Mouse (Mus musculus): ENCODE data around the gene Nr2c2. TPM values are rescaled to one million over a fixed set of nuclear protein-coding genes. Genes with fewer than 3 reads are reported as not detected.

Gene Nr2c2
- total and polyA plus RNA-seq, 3 experiments = 12.2 to 14.3 (median 12.4) TPM

GRCm38 (mm10) chr6:92061725-92062124, 29.5 kb upstream of the Nr2c2 start:
- H3K27ac ChIP-seq (ENCODE audit: insufficient read depth, low read depth) = no peak overlapping the region
- no peaks in the 10 kb centered on the region for H3K9me3 ChIP-seq (replicated peaks; ENCODE audit: low read length)
- dilution Hi-C loops (cut with MboI; ENCODE audit: extremely low pct_ligation_motif_present, extremely low pct_unique_long_range_greater_than_20kb, low sequenced_read_pairs) = no loop called here
- H3K4me1 ChIP-seq (ENCODE audit: control insufficient read depth in 1 of 2, insufficient read depth in 2 of 2) = peaks cover 0 to 7% of the 10 kb centered on the region in 2 experiments; a peak in 1 of 4 replicates
- no peak for DNase-seq (ENCODE audit: extremely low read depth)
- H3K4me2 ChIP-seq (ENCODE audit: insufficient read depth, low read depth, poor library complexity, severe bottlenecking) = no peak overlapping the region
- in situ Hi-C loops (cut with MboI; ENCODE audit: low pct_ligation_motif_present, low pct_unique_long_range_greater_than_20kb, low sequenced_read_pairs) = loop anchor here (10.0 to 25.0 kb wide), 3 partner anchors 157 to 524 kb away; partner anchors contain the start of gene 4930590J08Rik
- TF ChIP-seq POLR2A (IDR thresholded peaks at IDR 0.05; ENCODE audit: low read depth, low read length) (no peak), HCFC1 (IDR thresholded peaks at IDR 0.05; ENCODE audit: low read depth, low read length) (no peak), USF1 (IDR thresholded peaks at IDR 0.05; ENCODE audit: low read depth, low read length) (no peak), ZKSCAN1 (IDR thresholded peaks at IDR 0.05; ENCODE audit: borderline replicate concordance, low read depth, low read length) (no peak), SMC3 (IDR thresholded peaks at IDR 0.05; ENCODE audit: low read depth, low read length) (no peak), JUND (conservative IDR thresholded peaks at IDR 0.05; ENCODE audit: low read depth, low read length) (no peak), JUN (IDR thresholded peaks at IDR 0.05; ENCODE audit: insufficient read depth, low read depth, low read length) (no peak), ETS1 (conservative IDR thresholded peaks at IDR 0.05; ENCODE audit: low read depth, low read length) (no peak), MAX (IDR thresholded peaks at IDR 0.05; ENCODE audit: low read length) (no peak), KAT2A (IDR thresholded peaks at IDR 0.05; ENCODE audit: insufficient replicate concordance, low read length) (no peak), TBP (conservative IDR thresholded peaks at IDR 0.05; ENCODE audit: low read depth, low read length) (no peak), ELF1 (IDR thresholded peaks at IDR 0.05; ENCODE audit: low read depth, low read length) (no peak), ZC3H11A (IDR thresholded peaks at IDR 0.05; ENCODE audit: low read depth, low read length) (no peak), CHD1 (IDR thresholded peaks at IDR 0.05; ENCODE audit: low read depth, low read length) (no peak), E2F4 (IDR thresholded peaks at IDR 0.05; ENCODE audit: insufficient replicate concordance, low read depth, low read length) (no peak), MXI1 (IDR thresholded peaks at IDR 0.05; ENCODE audit: low read depth, low read length) (no peak), RAD21 (IDR thresholded peaks at IDR 0.05; ENCODE audit: low read depth, low read length) (no peak)
- H3K79me2 ChIP-seq (replicated peaks; ENCODE audit: control insufficient read depth, extremely low read depth, insufficient read depth, poor library complexity, severe bottlenecking) = no peaks in the 10 kb centered on the region
- H3K36me3 ChIP-seq (replicated peaks in 1 of 2; ENCODE audit: control insufficient read depth in 1 of 2, insufficient read depth in 1 of 2, low read length in 1 of 2) = no peaks in the 10 kb centered on the region
- H3K9ac ChIP-seq (ENCODE audit: insufficient read depth, low read depth) = no peak overlapping the region
- H3K27me3 ChIP-seq (replicated peaks) = peaks cover 5% of the 10 kb centered on the region
- H3K4me3 ChIP-seq (replicated peaks in 1 of 3; ENCODE audit: low read depth in 2 of 3, low read length in 2 of 3, poor library complexity in 1 of 3) = no peak overlapping the region

GRCm38 (mm10) chr6:92063452-92063851, 27.7 kb upstream of the Nr2c2 start:
- dilution Hi-C loops (cut with MboI; ENCODE audit: extremely low pct_ligation_motif_present, extremely low pct_unique_long_range_greater_than_20kb, low sequenced_read_pairs) (no loop called here), in situ Hi-C loops (cut with MboI; ENCODE audit: low pct_ligation_motif_present, low pct_unique_long_range_greater_than_20kb, low sequenced_read_pairs) (loop anchor here (10.0 to 25.0 kb wide), 3 partner anchors 159 to 526 kb away; partner anchors contain the start of gene 4930590J08Rik)
- Histone ChIP-seq H3K36me3 (replicated peaks in 1 of 2; ENCODE audit: control insufficient read depth in 1 of 2, insufficient read depth in 1 of 2, low read length in 1 of 2) (no peaks in the 10 kb centered on the region), H3K9ac (ENCODE audit: insufficient read depth, low read depth) (no peak overlapping the region), H3K27ac (ENCODE audit: insufficient read depth, low read depth) (no peak overlapping the region), H3K4me3 (replicated peaks in 1 of 3; ENCODE audit: low read depth in 2 of 3, low read length in 2 of 3, poor library complexity in 1 of 3) (no peak overlapping the region), H3K9me3 (replicated peaks; ENCODE audit: low read length) (no peaks in the 10 kb centered on the region), H3K79me2 (replicated peaks; ENCODE audit: control insufficient read depth, extremely low read depth, insufficient read depth, poor library complexity, severe bottlenecking) (no peaks in the 10 kb centered on the region), H3K27me3 (replicated peaks) (peaks cover 9% of the 10 kb centered on the region), H3K4me1 (ENCODE audit: control insufficient read depth in 1 of 2, insufficient read depth in 2 of 2) (peaks cover 0 to 10% of the 10 kb centered on the region in 2 experiments; a peak in 2 of 4 replicates), H3K4me2 (ENCODE audit: insufficient read depth, low read depth, poor library complexity, severe bottlenecking) (no peak overlapping the region)
- DNase-seq (ENCODE audit: extremely low read depth) = no peak
- TF ChIP-seq IRF4 (IDR thresholded peaks at IDR 0.05; ENCODE audit: low read depth, low read length) = no peak
- no peak for TF ChIP-seq BHLHE40 (IDR thresholded peaks at IDR 0.05; ENCODE audit: low read depth, low read length)
- no peak for TF ChIP-seq RCOR1 (conservative IDR thresholded peaks at IDR 0.05; ENCODE audit: low read depth, low read length)
- TF ChIP-seq GABPA (IDR thresholded peaks at IDR 0.05; ENCODE audit: insufficient replicate concordance, low read depth, low read length) = no peak
- no peak for TF ChIP-seq ZKSCAN1 (IDR thresholded peaks at IDR 0.05; ENCODE audit: borderline replicate concordance, low read depth, low read length)
- TF ChIP-seq KAT2A (IDR thresholded peaks at IDR 0.05; ENCODE audit: insufficient replicate concordance, low read length) = no peak
- TF ChIP-seq MAX (IDR thresholded peaks at IDR 0.05; ENCODE audit: low read length) = no peak
- no peak for TF ChIP-seq CHD2 (IDR thresholded peaks at IDR 0.05; ENCODE audit: low read length)
- TF ChIP-seq ZNF384 (IDR thresholded peaks at IDR 0.05; ENCODE audit: low read depth, low read length) = no peak
- no peak for TF ChIP-seq UBTF (IDR thresholded peaks at IDR 0.05; ENCODE audit: low read depth, low read length)
- TF ChIP-seq POLR2A (IDR thresholded peaks at IDR 0.05; ENCODE audit: low read depth, low read length) = no peak
- TF ChIP-seq MAFK (IDR thresholded peaks at IDR 0.05; ENCODE audit: insufficient replicate concordance, low read length) = no peak
